ENCODE assay signal across 8 mouse cellular contexts in genomic region chr9:58928103-58928502, GRCm38 (mm10).
DNase-seq lines count a peak whose midpoint lies in the region.

No protein-coding gene starts in this region.

- peak; percentile 23 to 68 for DNase-seq in heart, adult 18-20 months
- DNase-seq in heart, postnatal 25 days (ENCODE audit: low spot score) = no peak
- DNase-seq in right cerebral cortex, adult 2 months (ENCODE audit: low spot score in 2 of 2) = peak; percentile 49 to 61
- DNase-seq in right cerebral cortex, postnatal 25 days = no peak
- DNase-seq in cerebellum, postnatal 25 days = peak; percentile 16 to 64
- peak; percentile 69 to 76 for DNase-seq in left cerebral cortex, postnatal 14 days (ENCODE audit: low spot score in 2 of 2)
- DNase-seq in right cerebral cortex, postnatal 14 days = peak; percentile 15
- no peak for DNase-seq in ovary, adult 18-20 months (ENCODE audit: low spot score)

- intact Hi-C loops in heart, postnatal 25 days (cut with DNase I) = no loop called here
- intact Hi-C loops in left cerebral cortex, postnatal 14 days (cut with DNase I) = no loop called here

Comparison
In these comparisons a context has a peak if more than half of its experiments do, and no peak if none do; other contexts are left out.
1. DNase-seq: peak in heart, adult 18-20 months (2 of 2), right cerebral cortex, adult 2 months (2 of 2), cerebellum, postnatal 25 days (2 of 2), left cerebral cortex, postnatal 14 days (2 of 2) and right cerebral cortex, postnatal 14 days (single experiment); none in heart, postnatal 25 days (single experiment), right cerebral cortex, postnatal 25 days (single experiment) and ovary, adult 18-20 months (single experiment).